Mouse (Mus musculus): ENCODE data around the gene 1810049J17Rik. TPM values are rescaled to one million over a fixed set of nuclear protein-coding genes. Genes with fewer than 3 reads are reported as not detected.

Gene 1810049J17Rik
- polyA plus RNA-seq, 1 experiment: 9.7 TPM

DNA sequence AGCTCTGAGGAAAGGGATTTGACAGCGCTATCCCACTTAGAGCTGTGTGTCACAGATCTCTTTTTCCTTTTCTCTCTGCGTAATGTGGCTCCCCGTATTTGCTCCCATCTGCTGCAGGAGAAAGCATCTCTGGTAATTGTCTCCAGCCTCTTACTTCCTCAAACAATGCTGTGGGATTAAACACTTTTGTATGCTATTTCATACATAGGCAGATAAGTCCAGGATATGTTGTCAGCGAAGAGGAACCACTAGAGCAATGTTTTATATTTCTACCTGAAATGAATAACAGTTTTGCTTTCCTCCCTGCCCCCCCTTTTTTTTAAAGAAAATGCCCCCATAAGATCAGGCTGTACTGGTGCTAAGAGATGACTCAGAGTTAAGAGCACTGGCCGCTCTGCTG is 13.2 kb downstream of the 1810049J17Rik start:
- no peaks in the 10 kb centered on the region for H3K36me3 ChIP-seq (ENCODE audit: control insufficient read depth, insufficient read depth)
- TF ChIP-seq MAX (IDR thresholded peaks at IDR 0.05; ENCODE audit: low read depth) (no peak), MYOD1 (IDR thresholded peaks at IDR 0.05; ENCODE audit: control insufficient read depth in 1 of 3, insufficient read length in 2 of 3, low read depth in 2 of 3) (no peak), USF1 (IDR thresholded peaks at IDR 0.05; ENCODE audit: low read depth) (no peak), TCF3 (IDR thresholded peaks at IDR 0.05; ENCODE audit: insufficient read length, low read depth) (no peak), CEBPB (IDR thresholded peaks at IDR 0.05; ENCODE audit: insufficient read depth, poor library complexity, severe bottlenecking) (no peak), POLR2AphosphoS2 (IDR thresholded peaks at IDR 0.05; ENCODE audit: insufficient read length, low read depth) (no peak)
- H3K4me3 ChIP-seq: no peak overlapping the region
- H3K27me3 ChIP-seq (ENCODE audit: control insufficient read depth, insufficient read depth, insufficient read length): no peaks in the 10 kb centered on the region
- H3K79me2 ChIP-seq (ENCODE audit: control insufficient read depth, insufficient read depth): no peaks in the 10 kb centered on the region
- no peak overlapping the region for H3ac ChIP-seq (ENCODE audit: control insufficient read depth, insufficient read length)
- H3K4me2 ChIP-seq (ENCODE audit: low read depth): no peak overlapping the region

DNA sequence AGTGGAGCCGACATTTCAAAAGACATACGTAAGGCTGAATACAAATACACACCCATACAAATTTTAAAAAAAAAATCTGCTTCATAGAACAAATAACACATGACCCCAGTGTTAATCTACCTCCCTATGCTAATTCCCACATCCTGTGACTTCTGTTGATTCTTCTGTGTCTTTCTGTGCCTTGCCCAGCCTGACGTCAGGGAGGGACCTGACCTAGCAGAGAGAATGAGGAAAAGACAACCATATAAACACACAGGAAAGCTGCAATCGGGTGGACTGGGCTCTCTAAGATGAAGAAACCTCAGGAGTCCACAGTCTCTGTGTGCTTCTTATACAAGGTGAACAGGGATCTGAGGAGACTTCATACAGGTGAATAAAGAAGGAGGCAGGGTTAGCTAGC is 14.6 kb downstream of the 1810049J17Rik start:
- Histone ChIP-seq H3K36me3 (ENCODE audit: control insufficient read depth, insufficient read depth) (no peaks in the 10 kb centered on the region), H3K4me3 (no peak overlapping the region), H3K79me2 (ENCODE audit: control insufficient read depth, insufficient read depth) (no peaks in the 10 kb centered on the region), H3K4me2 (ENCODE audit: low read depth) (no peak overlapping the region), H3ac (ENCODE audit: control insufficient read depth, insufficient read length) (no peak overlapping the region), H3K27me3 (ENCODE audit: control insufficient read depth, insufficient read depth, insufficient read length) (no peaks in the 10 kb centered on the region)
- TF ChIP-seq MAX (IDR thresholded peaks at IDR 0.05; ENCODE audit: low read depth): no peak
- no peak for TF ChIP-seq MYOD1 (IDR thresholded peaks at IDR 0.05; ENCODE audit: control insufficient read depth in 1 of 3, insufficient read length in 2 of 3, low read depth in 2 of 3)
- no peak for TF ChIP-seq MYOG (IDR thresholded peaks at IDR 0.05; ENCODE audit: control insufficient read depth in 1 of 3, insufficient read depth in 1 of 3, insufficient read length in 2 of 3, low read depth in 2 of 3)
- no peak for TF ChIP-seq REST (IDR thresholded peaks at IDR 0.05; ENCODE audit: insufficient read depth, insufficient read length)
- TF ChIP-seq TCF12 (IDR thresholded peaks at IDR 0.05; ENCODE audit: insufficient read depth, poor library complexity, severe bottlenecking): no peak
- no peak for TF ChIP-seq POLR2AphosphoS2 (IDR thresholded peaks at IDR 0.05; ENCODE audit: insufficient read length, low read depth)
- TF ChIP-seq POLR2A (IDR thresholded peaks at IDR 0.05; ENCODE audit: insufficient read length, low read depth): no peak
- TF ChIP-seq SRF (IDR thresholded peaks at IDR 0.05; ENCODE audit: control insufficient read depth, insufficient read length, low read depth): no peak
- TF ChIP-seq CEBPB (IDR thresholded peaks at IDR 0.05; ENCODE audit: insufficient read depth, poor library complexity, severe bottlenecking): no peak
- TF ChIP-seq TCF3 (IDR thresholded peaks at IDR 0.05; ENCODE audit: insufficient read length, low read depth): no peak

DNA sequence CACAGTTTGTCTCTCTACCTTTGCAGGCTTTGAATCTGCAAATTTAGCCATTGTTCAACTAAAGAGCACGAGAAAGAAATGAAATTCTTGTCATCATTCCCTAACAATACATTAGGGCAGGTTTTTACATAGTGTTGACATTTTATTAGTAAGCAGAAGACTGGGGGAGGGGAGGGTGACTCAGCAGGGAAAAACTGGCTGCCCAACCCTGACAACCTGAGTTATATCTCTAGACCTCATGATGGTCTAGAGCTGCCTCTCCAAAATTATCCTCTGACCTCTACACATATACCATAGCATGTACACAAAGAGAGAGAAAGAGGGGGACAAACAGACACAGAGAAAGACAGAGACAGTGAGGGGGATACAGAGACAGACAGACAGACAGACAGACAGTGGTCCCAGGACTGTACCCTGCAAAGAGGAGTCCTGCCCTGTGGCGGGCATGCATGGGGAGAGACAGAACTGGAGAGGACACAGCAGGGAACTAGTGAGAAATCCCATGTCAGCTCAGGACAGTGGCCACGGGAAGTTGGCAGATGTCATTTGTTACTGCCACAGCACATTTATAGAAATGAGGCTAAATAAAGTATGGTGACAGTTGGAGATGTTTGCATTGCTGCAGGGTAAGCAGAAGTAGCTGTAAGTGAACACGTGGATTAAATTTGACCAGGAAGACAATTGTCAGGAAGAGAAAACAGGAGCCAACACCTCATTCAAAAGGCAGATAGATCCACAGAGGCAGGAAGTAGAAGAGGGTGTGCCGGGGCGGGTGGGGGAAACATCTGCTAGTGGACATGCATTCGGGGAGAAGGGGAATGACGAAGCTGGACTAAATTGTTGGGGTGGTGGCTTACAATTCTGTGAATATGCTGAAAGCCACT is 15.3 kb downstream of the 1810049J17Rik start:
- TF ChIP-seq MYOD1 (IDR thresholded peaks at IDR 0.05; ENCODE audit: control insufficient read depth in 1 of 3, insufficient read length in 2 of 3, low read depth in 2 of 3): no peak
- no peak for TF ChIP-seq MYOG (IDR thresholded peaks at IDR 0.05; ENCODE audit: control insufficient read depth in 1 of 3, insufficient read depth in 1 of 3, insufficient read length in 2 of 3, low read depth in 2 of 3)
- no peak for TF ChIP-seq POLR2AphosphoS2 (IDR thresholded peaks at IDR 0.05; ENCODE audit: insufficient read length, low read depth)
- TF ChIP-seq TCF12 (IDR thresholded peaks at IDR 0.05; ENCODE audit: insufficient read depth, poor library complexity, severe bottlenecking): no peak
- no peak for TF ChIP-seq CEBPB (IDR thresholded peaks at IDR 0.05; ENCODE audit: insufficient read depth, poor library complexity, severe bottlenecking)
- no peak for TF ChIP-seq REST (IDR thresholded peaks at IDR 0.05; ENCODE audit: insufficient read depth, insufficient read length)
- no peak for TF ChIP-seq USF1 (IDR thresholded peaks at IDR 0.05; ENCODE audit: low read depth)
- Histone ChIP-seq H3K27me3 (ENCODE audit: control insufficient read depth, insufficient read depth, insufficient read length) (no peaks in the 10 kb centered on the region), H3K4me2 (ENCODE audit: low read depth) (peak overlapping the region; percentile 46), H3K36me3 (ENCODE audit: control insufficient read depth, insufficient read depth) (no peaks in the 10 kb centered on the region), H3K4me3 (no peak overlapping the region), H3ac (ENCODE audit: control insufficient read depth, insufficient read length) (no peak overlapping the region), H3K79me2 (ENCODE audit: control insufficient read depth, insufficient read depth) (no peaks in the 10 kb centered on the region)

DNA sequence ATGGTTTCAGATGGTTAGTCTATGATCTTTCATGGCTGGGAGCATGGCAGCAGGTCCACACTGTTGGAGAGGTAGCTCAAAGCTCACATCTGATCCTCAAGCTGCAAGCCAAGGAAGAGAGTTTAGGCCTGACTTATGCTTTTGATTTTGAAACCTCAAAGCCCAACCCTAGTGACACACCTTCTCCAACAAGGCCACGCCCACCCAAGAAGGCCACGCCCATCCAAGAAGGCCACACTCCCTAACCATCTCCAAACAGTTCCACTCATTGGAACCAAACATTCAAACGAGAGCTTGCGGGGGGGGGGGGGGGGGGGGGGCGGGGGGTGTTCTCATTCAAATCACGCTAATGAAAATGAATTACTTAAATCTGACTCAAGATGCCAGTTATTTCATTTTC is 19.9 kb downstream of the 1810049J17Rik start:
- Histone ChIP-seq H3K4me2 (ENCODE audit: low read depth) (no peak overlapping the region), H3K4me3 (no peak overlapping the region), H3K27me3 (ENCODE audit: control insufficient read depth, insufficient read depth, insufficient read length) (no peaks in the 10 kb centered on the region), H3K36me3 (ENCODE audit: control insufficient read depth, insufficient read depth) (no peaks in the 10 kb centered on the region), H3ac (ENCODE audit: control insufficient read depth, insufficient read length) (no peak overlapping the region), H3K79me2 (ENCODE audit: control insufficient read depth, insufficient read depth) (no peaks in the 10 kb centered on the region)
- no peak for TF ChIP-seq MYOG (IDR thresholded peaks at IDR 0.05; ENCODE audit: control insufficient read depth in 1 of 3, insufficient read depth in 1 of 3, insufficient read length in 2 of 3, low read depth in 2 of 3)
- TF ChIP-seq CEBPB (IDR thresholded peaks at IDR 0.05; ENCODE audit: insufficient read depth, poor library complexity, severe bottlenecking): no peak
- TF ChIP-seq TCF12 (IDR thresholded peaks at IDR 0.05; ENCODE audit: insufficient read depth, poor library complexity, severe bottlenecking): no peak
- TF ChIP-seq USF1 (IDR thresholded peaks at IDR 0.05; ENCODE audit: low read depth): no peak
- no peak for TF ChIP-seq E2F4 (IDR thresholded peaks at IDR 0.05; ENCODE audit: insufficient read depth)
- TF ChIP-seq MAX (IDR thresholded peaks at IDR 0.05; ENCODE audit: low read depth): no peak
- no peak for TF ChIP-seq TCF3 (IDR thresholded peaks at IDR 0.05; ENCODE audit: insufficient read length, low read depth)

DNA sequence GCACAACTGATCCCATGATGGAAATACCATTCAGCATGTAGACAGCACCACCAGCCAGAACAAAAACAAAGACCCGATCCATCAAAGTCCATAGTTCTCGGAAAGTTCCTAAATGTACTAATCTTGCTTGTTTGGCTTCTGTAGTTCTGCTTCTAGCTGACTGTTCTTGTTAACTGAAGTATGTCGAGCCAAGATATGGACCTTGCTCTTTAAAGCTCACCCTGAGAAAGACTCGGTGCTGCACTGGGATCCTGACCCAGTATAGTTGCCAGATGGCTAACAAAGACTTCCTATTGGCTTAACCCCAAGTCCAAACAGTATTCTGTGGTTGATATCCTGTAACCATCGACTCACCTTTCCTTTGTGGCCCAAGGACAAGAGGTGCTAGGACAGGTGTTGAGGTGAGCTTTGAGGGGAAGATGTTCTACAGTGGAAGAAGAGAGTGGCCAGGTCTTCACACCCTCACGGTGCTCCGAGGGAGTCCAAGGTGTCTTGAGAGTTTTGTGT is 23.4 kb downstream of the 1810049J17Rik start:
- no peak for TF ChIP-seq MYOG (IDR thresholded peaks at IDR 0.05; ENCODE audit: control insufficient read depth in 1 of 3, insufficient read depth in 1 of 3, insufficient read length in 2 of 3, low read depth in 2 of 3)
- TF ChIP-seq MAX (IDR thresholded peaks at IDR 0.05; ENCODE audit: low read depth): no peak
- TF ChIP-seq POLR2AphosphoS2 (IDR thresholded peaks at IDR 0.05; ENCODE audit: insufficient read length, low read depth): no peak
- TF ChIP-seq MYOD1 (IDR thresholded peaks at IDR 0.05; ENCODE audit: control insufficient read depth in 1 of 3, insufficient read length in 2 of 3, low read depth in 2 of 3): no peak
- no peak for TF ChIP-seq CEBPB (IDR thresholded peaks at IDR 0.05; ENCODE audit: insufficient read depth, poor library complexity, severe bottlenecking)
- TF ChIP-seq SRF (IDR thresholded peaks at IDR 0.05; ENCODE audit: control insufficient read depth, insufficient read length, low read depth): no peak
- TF ChIP-seq POLR2A (IDR thresholded peaks at IDR 0.05; ENCODE audit: insufficient read length, low read depth): no peak
- TF ChIP-seq E2F4 (IDR thresholded peaks at IDR 0.05; ENCODE audit: insufficient read depth): no peak
- no peak for TF ChIP-seq USF1 (IDR thresholded peaks at IDR 0.05; ENCODE audit: low read depth)
- TF ChIP-seq TCF3 (IDR thresholded peaks at IDR 0.05; ENCODE audit: insufficient read length, low read depth): no peak
- TF ChIP-seq TCF12 (IDR thresholded peaks at IDR 0.05; ENCODE audit: insufficient read depth, poor library complexity, severe bottlenecking): no peak
- no peak for TF ChIP-seq REST (IDR thresholded peaks at IDR 0.05; ENCODE audit: insufficient read depth, insufficient read length)
- no peaks in the 10 kb centered on the region for H3K79me2 ChIP-seq (ENCODE audit: control insufficient read depth, insufficient read depth)
- H3K27me3 ChIP-seq (ENCODE audit: control insufficient read depth, insufficient read depth, insufficient read length): no peaks in the 10 kb centered on the region
- no peak overlapping the region for H3K4me3 ChIP-seq
- H3K36me3 ChIP-seq (ENCODE audit: control insufficient read depth, insufficient read depth): no peaks in the 10 kb centered on the region
- no peak overlapping the region for H3ac ChIP-seq (ENCODE audit: control insufficient read depth, insufficient read length)
- H3K4me2 ChIP-seq (ENCODE audit: low read depth): no peak overlapping the region
